Mouse (Mus musculus) embryo, embryonic 11.5 days (tissue): ENCODE measurements around the gene Zbtb20.

Source experiments
- DNase-seq: peaks from one replicate; pipeline ENCODE4 v3.0.0-alpha.2; 2012; ENCODE audit warnings: low read depth, low spot score

Gene Zbtb20

GRCm38 (mm10) chr16:43599707-43600106 lies 724.0 kb downstream of the Zbtb20 start:
- DNase-seq, result no peak

GRCm38 (mm10) chr16:43602573-43602972 lies 726.9 kb downstream of the Zbtb20 start:
- DNase-seq, result no peak

- DNase-seq, result peak; percentile 11
These were observed 728.0 kb downstream of the Zbtb20 start for GRCm38 (mm10) chr16:43603591-43604141.

GRCm38 (mm10) chr16:43604399-43605013 lies 728.8 kb downstream of the Zbtb20 start:
- no peak for DNase-seq

GRCm38 (mm10) chr16:43607086-43607485 lies 731.4 kb downstream of the Zbtb20 start:
- DNase-seq, result no peak

- no peak for DNase-seq
These were observed 732.4 kb downstream of the Zbtb20 start for GRCm38 (mm10) chr16:43608066-43608465.

- no peak for DNase-seq
These were observed 734.7 kb downstream of the Zbtb20 start for GRCm38 (mm10) chr16:43610375-43610774.

GRCm38 (mm10) chr16:43616348-43616747 lies 740.7 kb downstream of the Zbtb20 start:
- DNase-seq, result no peak

- no peak for DNase-seq
These were observed 741.7 kb downstream of the Zbtb20 start for GRCm38 (mm10) chr16:43617346-43617745.

- DNase-seq, result no peak
These were observed 742.6 kb downstream of the Zbtb20 start for GRCm38 (mm10) chr16:43618286-43618685.

- DNase-seq, result no peak
These were observed 743.6 kb downstream of the Zbtb20 start for GRCm38 (mm10) chr16:43619277-43619676.

GRCm38 (mm10) chr16:43620359-43620758 lies 744.7 kb downstream of the Zbtb20 start:
- no peak for DNase-seq

- DNase-seq, result no peak
These were observed 747.8 kb downstream of the Zbtb20 start for GRCm38 (mm10) chr16:43623315-43624000.

GRCm38 (mm10) chr16:43624876-43625275 lies 749.2 kb downstream of the Zbtb20 start:
- no peak for DNase-seq

- no peak for DNase-seq
These were observed 749.6 kb downstream of the Zbtb20 start for GRCm38 (mm10) chr16:43625289-43625688.

- DNase-seq, result no peak
These were observed 750.3 kb downstream of the Zbtb20 start for GRCm38 (mm10) chr16:43625956-43626355.

GRCm38 (mm10) chr16:43628662-43629061 lies 753.0 kb downstream of the Zbtb20 start:
- DNase-seq, result no peak

GRCm38 (mm10) chr16:43631758-43632157 lies 756.1 kb downstream of the Zbtb20 start:
- DNase-seq, result no peak

GRCm38 (mm10) chr16:43634037-43634436 lies 758.4 kb downstream of the Zbtb20 start:
- DNase-seq, result no peak

- DNase-seq, result no peak
These were observed 761.6 kb downstream of the Zbtb20 start for GRCm38 (mm10) chr16:43637241-43637640.

GRCm38 (mm10) chr16:43638406-43639049 lies 762.8 kb downstream of the Zbtb20 start:
- no peak for DNase-seq

GRCm38 (mm10) chr16:43641230-43641629 lies 765.5 kb downstream of the Zbtb20 start:
- DNase-seq, result no peak

- no peak for DNase-seq
These were observed 770.2 kb downstream of the Zbtb20 start for GRCm38 (mm10) chr16:43645879-43646278.
